Mouse (Mus musculus) mouse embryonic stem cell (cell line): ENCODE results near the gene Tmem210.

Source experiments
- in situ Hi-C, 2 experiments: fragments of 300-500 bp; cut with MboI; formaldehyde crosslinking; loops; 1 replicate in 1 of 2; 3 replicates in 1 of 2; pipeline ENCODE4 v1.14.3; 2019 to 2020; ENCODE audit warnings: low sequenced_read_pairs in 2 of 2, low pct_unique_long_range_greater_than_20kb in 1 of 2, mixed read lengths in 1 of 2; ENCODE audit not compliant: unreplicated experiment in 1 of 2

Gene Tmem210

DNA sequence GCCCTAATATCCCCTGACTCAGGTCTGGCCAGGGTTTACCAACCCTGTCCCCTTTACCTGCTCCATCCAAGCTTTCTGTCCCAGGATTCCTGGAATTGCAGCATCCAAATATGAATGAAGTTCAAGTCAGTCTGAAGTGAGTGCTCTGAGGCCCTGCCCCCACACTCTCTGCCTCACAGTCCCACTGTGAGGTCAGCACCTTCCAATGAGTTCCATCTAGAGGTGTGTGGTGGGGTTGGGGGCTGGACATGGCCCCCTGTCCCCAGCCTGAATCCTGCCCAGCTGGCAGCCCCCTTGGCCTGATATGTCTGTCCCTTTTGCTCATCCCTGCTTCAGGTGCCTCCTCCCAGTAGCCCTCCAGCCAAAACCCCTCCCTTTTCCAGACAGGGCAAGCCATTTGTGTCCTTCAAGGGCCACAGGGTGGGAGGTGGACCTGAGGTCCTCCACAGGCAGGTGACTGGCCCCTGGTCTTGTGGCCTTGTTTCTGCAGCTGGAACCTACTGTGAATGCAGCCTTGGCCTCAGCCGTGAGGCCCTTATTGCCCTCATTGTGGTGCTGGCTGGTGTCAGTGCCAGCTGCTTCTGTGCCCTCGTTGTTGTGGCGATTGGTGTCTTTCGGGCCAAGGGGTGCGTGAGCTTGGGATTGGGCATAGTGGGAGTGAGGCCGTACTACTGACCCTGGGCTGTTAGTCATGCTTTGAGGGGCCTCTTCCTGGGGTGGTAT, at the start of gene Tmem210:
TSS of gene Tmem210 (plus strand) at position 219 of the 723 bp plus-strand sequence.
- in situ Hi-C loops: no loop called here

- in situ Hi-C loops: no loop called here
Measured at GRCm38 (mm10) chr2:25239766-25240165, 48.2 kb upstream of the Tmem210 start.

DNA sequence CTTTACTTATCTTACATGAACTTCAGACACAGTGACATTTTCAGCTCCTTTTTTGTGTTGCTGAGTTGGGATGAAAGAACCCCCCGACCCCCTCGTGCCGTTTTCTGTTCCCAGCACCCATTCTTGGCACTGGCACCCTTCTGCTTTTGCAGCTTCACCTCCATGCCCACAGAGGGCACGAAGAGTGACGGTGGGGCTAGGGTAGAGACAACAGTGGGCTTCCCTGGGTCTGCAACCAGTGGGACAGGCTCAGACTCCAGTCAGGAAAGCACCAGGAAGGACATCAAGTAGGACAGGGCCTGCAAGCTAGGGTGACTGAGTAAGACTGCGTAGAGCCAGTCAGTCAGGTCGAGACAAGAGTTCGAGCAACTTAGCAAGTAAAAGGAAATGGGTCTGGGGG, 47.6 kb upstream of the Tmem210 start:
- in situ Hi-C loops: no loop called here

DNA sequence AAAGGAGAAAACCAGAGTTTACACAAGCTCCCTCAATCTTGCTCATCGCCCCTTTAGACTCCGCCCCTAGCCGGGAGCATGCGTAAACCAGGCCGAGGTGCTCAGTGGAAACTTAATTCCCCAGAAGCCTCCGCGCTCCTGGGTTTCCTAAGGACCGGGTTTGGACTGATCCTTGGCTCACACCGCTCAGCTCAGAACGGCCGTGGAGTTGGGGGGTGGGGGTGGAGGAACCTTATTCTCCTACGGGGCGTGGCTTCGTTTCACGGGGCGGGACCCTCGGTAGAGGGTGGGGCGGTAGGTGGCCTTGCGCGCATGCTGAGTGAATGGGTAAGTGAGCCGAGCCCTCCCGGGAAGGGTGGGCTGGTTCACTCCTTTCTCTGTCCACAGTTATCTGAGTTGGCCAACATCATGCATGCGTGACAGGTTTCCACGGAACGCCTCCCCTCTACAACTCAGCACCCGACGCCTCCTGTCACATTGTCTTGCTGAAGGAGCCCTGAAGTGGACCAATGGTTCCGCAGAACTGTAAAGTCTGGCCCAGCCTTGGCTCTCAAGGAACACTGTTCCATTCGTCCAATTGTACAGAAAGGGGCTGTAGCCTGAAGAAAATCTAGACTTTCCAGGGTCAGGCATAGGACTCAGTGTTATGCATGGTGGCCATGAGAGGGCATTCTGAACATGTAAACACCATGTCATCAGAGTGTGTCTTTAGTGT, 47.1 kb upstream of the Tmem210 start:
- in situ Hi-C loops: no loop called here

DNA sequence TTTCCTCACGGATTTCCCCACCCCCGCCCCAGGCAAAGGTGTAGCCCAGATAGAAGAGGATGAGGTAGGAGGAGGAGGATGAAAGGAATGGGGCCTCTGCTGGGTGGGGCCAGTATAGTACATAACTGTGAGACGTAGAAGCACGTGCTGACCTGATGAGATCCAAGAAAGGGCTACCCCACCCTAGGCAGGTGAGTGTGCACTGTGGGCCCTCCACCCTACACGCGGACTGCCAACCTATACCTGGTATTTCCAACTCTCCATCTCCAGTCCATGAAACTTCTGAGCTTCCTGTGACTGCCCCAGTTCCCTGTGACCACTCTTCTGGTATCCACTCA, 46.5 kb upstream of the Tmem210 start:
- in situ Hi-C loops: no loop called here

DNA sequence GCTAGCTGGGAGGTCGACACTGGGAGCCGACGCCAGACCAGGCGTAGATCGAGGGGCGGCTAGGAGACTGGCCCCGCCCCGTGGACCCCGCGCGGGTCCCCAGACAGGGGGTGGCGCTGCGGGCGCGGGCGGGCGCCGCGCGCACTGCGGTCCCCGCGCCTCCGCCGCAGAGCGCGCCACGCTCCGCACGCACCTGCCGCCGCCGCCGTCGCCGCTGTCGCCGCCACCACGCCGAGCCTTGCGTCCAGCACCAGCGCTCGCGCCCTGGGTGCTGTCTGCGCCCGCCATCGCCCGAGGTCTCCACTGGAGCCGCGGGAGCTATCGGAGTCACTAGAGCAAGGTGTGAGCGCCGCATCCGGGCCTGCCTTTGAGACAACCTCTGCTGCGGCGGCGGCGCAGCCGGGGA, 45.8 kb upstream of the Tmem210 start, which contains the start of the genes Rnf208 and Cysrt1:
TSS of gene Rnf208 (plus strand) at position 155 of the 406 bp plus-strand sequence.
TSS of gene Cysrt1 (minus strand) at position 352 of the 406 bp plus-strand sequence.
- in situ Hi-C loops: no loop called here

DNA sequence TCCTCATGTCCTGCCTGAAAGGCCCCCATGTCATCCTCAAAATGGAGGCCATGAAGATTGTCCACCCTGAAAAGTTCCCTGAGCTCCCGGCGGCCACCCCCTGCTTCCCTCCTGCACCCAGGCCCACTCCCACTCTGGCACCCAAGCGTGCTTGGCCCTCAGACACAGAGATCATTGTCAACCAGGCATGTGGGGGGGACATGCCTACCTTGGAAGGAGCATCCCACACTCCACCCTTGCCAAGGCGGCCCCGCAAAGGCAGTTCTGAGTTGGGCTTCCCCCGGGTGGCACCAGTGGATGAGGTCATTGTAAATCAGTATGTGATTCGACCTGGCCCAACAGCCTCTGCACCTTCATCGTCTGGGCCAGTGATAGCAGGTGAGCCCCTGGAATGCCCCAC, 44.6 kb upstream of the Tmem210 start:
- in situ Hi-C loops: no loop called here

DNA sequence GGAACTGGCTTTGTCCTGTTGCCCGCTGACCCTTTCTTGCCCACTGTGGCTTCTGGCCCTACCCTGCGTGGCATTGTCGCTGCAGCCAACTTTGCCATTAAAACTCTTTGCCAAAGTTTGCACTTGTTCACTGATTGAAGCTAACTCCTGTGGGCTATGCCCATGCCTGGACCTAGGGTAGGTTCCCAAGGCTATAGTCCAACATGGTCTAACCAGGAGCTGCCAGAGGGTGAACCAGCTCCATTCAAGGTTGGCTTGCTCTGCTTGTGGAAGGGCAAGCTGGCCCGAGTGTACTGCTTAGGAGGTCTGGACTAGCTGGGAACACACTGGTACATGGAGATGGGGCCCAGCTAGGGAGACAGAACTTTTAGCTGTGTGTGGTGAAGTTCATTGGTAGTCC, 43.8 kb upstream of the Tmem210 start:
- in situ Hi-C loops: no loop called here

- in situ Hi-C loops: no loop called here
Measured at GRCm38 (mm10) chr2:25246183-25247072, 41.5 kb upstream of the Tmem210 start, which contains the start of gene AL732309.1. TSS of gene AL732309.1 (minus strand) at chr2:25246863.

GRCm38 (mm10) chr2:25252331-25252730, 35.6 kb upstream of the Tmem210 start:
- in situ Hi-C loops: loop anchor here in 1 of 2 experiments (10.0 kb wide), 1 partner anchor 58 kb away; the partner anchor contains the start of gene Tor4a

- in situ Hi-C loops: loop anchor here in 1 of 2 experiments (10.0 kb wide), 1 partner anchor 61 kb away; the partner anchor contains the start of gene Tor4a
Measured at GRCm38 (mm10) chr2:25255284-25255779, 32.6 kb upstream of the Tmem210 start, which contains the start of gene Tmem203. TSS of gene Tmem203 (plus strand) at chr2:25255439.

- in situ Hi-C loops: loop anchor here in 1 of 2 experiments (10.0 kb wide), 1 partner anchor 62 kb away; the partner anchor contains the start of gene Tor4a
Measured at GRCm38 (mm10) chr2:25256443-25257109, 31.4 kb upstream of the Tmem210 start.

DNA sequence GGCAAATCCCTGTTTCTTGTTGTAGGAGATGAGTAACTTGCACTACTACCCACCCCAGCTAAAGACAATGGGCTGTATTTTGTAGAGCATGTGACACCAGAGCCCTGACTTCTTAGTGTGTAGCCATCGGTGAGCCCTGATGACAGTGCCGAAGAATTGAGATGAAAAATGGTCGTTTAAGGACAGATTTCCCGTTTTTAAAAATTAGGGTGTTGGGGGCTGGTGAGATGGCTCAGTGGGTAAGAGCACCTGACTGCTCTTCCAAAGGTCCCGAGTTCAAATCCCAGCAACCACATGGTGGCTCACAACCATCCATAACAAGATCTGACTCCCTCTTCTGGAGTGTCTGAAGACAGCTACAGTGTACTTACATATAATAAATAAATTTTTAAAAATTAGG, 30.7 kb upstream of the Tmem210 start:
- in situ Hi-C loops: loop anchor here in 1 of 2 experiments (10.0 kb wide), 1 partner anchor 62 kb away; the partner anchor contains the start of gene Tor4a

DNA sequence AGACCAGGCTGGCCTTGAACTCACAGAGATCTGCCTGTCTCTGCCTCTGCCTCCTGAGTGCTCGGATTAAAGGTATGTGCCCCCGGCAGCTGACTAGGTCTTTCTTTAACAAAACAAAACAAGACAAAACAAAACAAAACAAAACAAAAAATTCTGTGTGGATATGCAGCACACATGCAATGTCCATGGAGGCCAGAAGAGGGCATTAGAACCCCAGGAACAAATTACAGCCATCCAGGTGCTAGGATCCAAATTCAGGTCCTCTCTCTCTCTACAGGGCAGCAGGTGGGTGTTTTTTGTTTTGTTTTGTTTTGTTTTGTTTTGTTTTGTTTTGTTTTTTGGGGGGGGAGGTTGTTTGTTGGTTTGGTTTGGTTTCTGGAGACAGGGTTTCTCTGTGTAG, 29.1 kb upstream of the Tmem210 start:
- in situ Hi-C loops: loop anchor here in 1 of 2 experiments (10.0 kb wide), 1 partner anchor 64 kb away; the partner anchor contains the start of gene Tor4a

- in situ Hi-C loops: no loop called here
Measured at GRCm38 (mm10) chr2:25261870-25262269, 26.1 kb upstream of the Tmem210 start.

DNA sequence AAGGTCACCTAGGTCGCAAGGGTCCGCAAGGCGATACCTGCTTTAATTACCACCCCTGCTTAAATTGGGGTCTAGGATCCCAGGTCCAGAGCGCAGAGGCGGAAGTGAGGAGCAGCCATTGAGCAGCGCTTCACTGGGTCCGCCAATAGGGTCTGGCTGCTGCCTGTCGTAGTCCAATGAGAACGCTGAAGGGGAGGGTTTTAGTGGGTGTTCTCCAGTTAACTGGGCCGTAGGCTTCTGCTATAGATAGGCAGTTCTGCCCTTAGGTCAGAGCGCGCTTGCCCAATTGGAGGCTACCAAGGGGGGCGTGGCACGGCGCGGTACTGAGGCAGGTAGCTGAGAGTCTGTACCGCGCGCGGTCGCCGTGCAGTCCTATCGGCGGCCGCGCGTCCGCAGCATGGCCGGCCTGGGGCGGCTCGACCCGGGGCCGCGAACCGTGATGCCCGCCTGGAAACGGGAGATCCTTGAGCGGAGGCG, 25.6 kb upstream of the Tmem210 start, which contains the start of gene Tprn:
TSS of gene Tprn (plus strand) at position 328 of the 477 bp plus-strand sequence.
- in situ Hi-C loops: no loop called here

- in situ Hi-C loops: no loop called here
Measured at GRCm38 (mm10) chr2:25262795-25263622, 24.9 kb upstream of the Tmem210 start.
